Mouse (Mus musculus) limb, embryonic 11.5 days (tissue): ENCODE results near the gene Nlk. TPM values are rescaled to one million over a fixed set of nuclear protein-coding genes. Genes with fewer than 3 reads are reported as not detected.

Source experiments
- ATAC-seq: fragments of 200-750 bp; cut with Nextera tagmentation; 2 replicates; pipeline ENCODE4 v1.8.0; 2017; ENCODE audit warnings: low read depth; ENCODE audit not compliant: insufficient number of reproducible peaks, low FRiP score, low TSS enrichment
- DNase-seq: peaks from one replicate; pipeline ENCODE4 v3.0.0-alpha.2; 2015; ENCODE audit warnings: low spot score
- H3K27ac ChIP-seq: fragments of 300-500 bp; sonication (generic); replicated peaks from 2 replicates; pipeline ENCODE4 v1.5.1; 2014; ENCODE audit warnings: low read depth, mild to moderate bottlenecking, low read length
- H3K27me3 ChIP-seq: fragments of 300-500 bp; sonication (generic); 2 replicates; pipeline ENCODE4 v1.6.1; 2014; ENCODE audit warnings: mild to moderate bottlenecking, low read length, mixed read lengths; ENCODE audit not compliant: control insufficient read depth, insufficient read depth
- H3K36me3 ChIP-seq: fragments of 300-500 bp; sonication (generic); 2 replicates; pipeline ENCODE4 v1.6.1; 2014; ENCODE audit warnings: mild to moderate bottlenecking, low read length, moderate library complexity, mixed read lengths; ENCODE audit not compliant: control insufficient read depth, insufficient read depth
- H3K4me1 ChIP-seq: fragments of 300-500 bp; sonication (generic); 2 replicates; pipeline ENCODE4 v1.6.1; 2014; ENCODE audit warnings: low read length, mixed read lengths; ENCODE audit not compliant: control insufficient read depth, insufficient read depth
- H3K4me2 ChIP-seq: fragments of 300-500 bp; sonication (generic); 2 replicates; pipeline ENCODE4 v1.6.1; 2014; ENCODE audit warnings: low read depth, mild to moderate bottlenecking, moderate library complexity; ENCODE audit not compliant: severe bottlenecking
- H3K4me3 ChIP-seq: fragments of 300-500 bp; sonication (generic); 2 replicates; pipeline ENCODE4 v1.5.1; 2014; ENCODE audit warnings: low read depth, low read length
- H3K9ac ChIP-seq: fragments of 300-500 bp; sonication (generic); 2 replicates; pipeline ENCODE4 v1.6.1; 2014; ENCODE audit warnings: mild to moderate bottlenecking, low read length
- H3K9me3 ChIP-seq: fragments of 300-500 bp; sonication (generic); 2 replicates; pipeline ENCODE4 v1.6.1; 2016; ENCODE audit warnings: low read length; ENCODE audit not compliant: control insufficient read depth
- WGBS: fragments of 180-500 bp; shearing (Covaris S2); extraction: QIAGEN DNeasy Blood & Tissue Kit; methylation state at CpG from one replicate; pipeline ENCODE4 v1.1.7; 2014; 5-methylcytosine and 5-hydroxymethylcytosine counted together
- polyA plus RNA-seq: library from polyadenylated mRNA; unstranded; fragments of >200 nt; fragmentation: Nextera tagmentation; extraction: Ambion mirVana; gene quantifications from 2 replicates; pipeline ENCODE4 v1.2.1, GENCODE M21; 2014

The Nlk gene
- 14.2 and 14.9 TPM in 2 replicates for polyA plus RNA-seq

DNA sequence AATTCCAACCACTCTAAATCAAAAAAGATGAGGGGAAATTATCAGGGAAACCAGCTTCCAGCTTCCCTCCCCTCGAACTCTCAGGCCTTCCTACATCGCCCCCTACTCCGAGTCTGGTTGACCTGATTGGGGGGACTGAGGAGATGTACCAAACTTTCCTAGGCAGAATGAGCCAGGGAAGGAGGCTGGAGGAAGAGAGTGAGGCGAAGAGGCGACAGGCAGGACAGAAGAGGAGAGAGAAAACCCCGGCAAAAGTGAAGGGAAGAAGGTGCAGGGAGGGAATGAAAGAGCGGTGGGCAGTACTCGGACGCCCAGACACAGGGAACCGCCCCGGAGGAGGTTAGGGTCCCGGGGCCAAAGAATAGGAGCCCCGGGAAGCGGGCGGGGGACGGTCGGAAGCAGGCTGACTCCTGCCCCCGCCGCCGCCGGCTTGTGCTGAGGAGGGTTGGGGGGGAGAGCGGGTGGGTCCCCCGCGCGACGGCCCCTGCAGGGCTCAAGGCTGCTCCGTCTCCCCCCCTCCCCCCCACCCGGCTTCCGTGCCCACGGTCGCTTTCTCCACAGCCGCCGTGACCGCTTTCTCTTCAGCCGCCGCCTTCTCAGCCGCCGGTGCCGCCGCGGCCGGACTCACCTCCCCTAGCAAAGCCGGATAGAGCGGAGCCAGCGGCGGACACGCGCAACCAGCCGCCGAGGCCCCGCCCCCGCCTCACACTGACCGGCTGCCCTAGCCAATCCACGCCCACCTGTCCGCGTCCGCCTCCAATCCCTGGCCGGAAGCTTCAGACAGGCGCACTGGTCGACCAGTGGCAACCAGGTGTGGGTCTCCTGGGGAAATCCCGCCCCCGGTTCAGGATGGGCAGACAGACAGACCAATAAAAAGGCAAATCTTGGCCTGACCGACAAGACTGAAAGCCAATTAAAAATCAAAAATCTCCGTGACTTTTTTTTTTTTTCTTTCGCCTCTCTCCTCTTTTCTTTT is at the start of gene Nlk:
TSS of gene Nlk (minus strand) at position 597 of the 976 bp plus-strand sequence.
- DNase-seq, result peak; percentile 98
- Histone ChIP-seq H3K4me2 (peak within 1 kb of the TSS; percentile 43), H3K27ac (peak within 1 kb of the TSS; percentile 58; the same call in 1 of the 2 replicates), H3K36me3 (no peaks in the 10 kb centered on the region; the same call in 1 of the 2 replicates), H3K27me3 (no peaks in the 10 kb centered on the region), H3K4me3 (peak within 1 kb of the TSS; percentile 76), H3K9me3 (no peaks in the 10 kb centered on the region), H3K9ac (peak within 1 kb of the TSS; percentile 83), H3K4me1 (peaks cover 13% of the 10 kb centered on the region; the same call in 1 of the 2 replicates)
- ATAC-seq, result peak; percentile 99
- WGBS, result under 1% methylated on average over 53 of the region's 65 CpGs

DNA sequence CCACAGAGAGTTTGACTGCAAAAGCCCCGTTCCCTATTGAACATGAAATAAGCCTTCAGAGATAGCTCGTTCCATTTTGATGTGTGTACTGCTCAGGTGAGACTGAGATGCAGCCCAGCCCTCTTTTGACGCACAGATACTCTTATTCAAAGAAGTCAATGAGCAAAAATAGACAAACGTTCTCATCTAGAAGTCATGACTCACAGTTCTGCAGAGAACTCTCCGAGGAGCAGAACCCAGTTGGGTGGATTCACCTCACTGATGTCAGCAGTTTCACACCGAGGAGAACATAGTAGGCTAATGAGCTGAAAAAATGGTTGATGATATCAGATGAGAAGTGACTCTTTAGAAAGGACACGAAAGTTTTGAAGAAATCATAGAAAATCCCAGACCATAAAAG is 49.1 kb upstream of the Nlk start:
- no peaks in the 10 kb centered on the region for H3K9me3 ChIP-seq
- H3K36me3 ChIP-seq, result no peaks in the 10 kb centered on the region
- H3K4me2 ChIP-seq, result no peak overlapping the region
- 90% methylated on average over 7 of the region's 7 CpGs for WGBS
- no peak for DNase-seq
- no peak for ATAC-seq
- H3K27me3 ChIP-seq, result no peaks in the 10 kb centered on the region
- H3K4me3 ChIP-seq, result no peak overlapping the region
- no peak overlapping the region for H3K27ac ChIP-seq
- no peak overlapping the region for H3K9ac ChIP-seq
- H3K4me1 ChIP-seq, result 0 out of 2 replicates have a peak, but pooled peaks cover 3% of the 10 kb centered on the region

- Histone ChIP-seq H3K4me3 (no peak overlapping the region), H3K36me3 (no peaks in the 10 kb centered on the region), H3K4me2 (no peak overlapping the region), H3K9ac (no peak overlapping the region), H3K27me3 (no peaks in the 10 kb centered on the region), H3K9me3 (no peaks in the 10 kb centered on the region), H3K27ac (no peak overlapping the region), H3K4me1 (no peaks in the 10 kb centered on the region)
- no peak for DNase-seq
- WGBS, result 73% methylated on average over 4 of the region's 4 CpGs
- ATAC-seq, result no peak
These were observed 48.3 kb upstream of the Nlk start for GRCm38 (mm10) chr11:78745475-78745874.

- no peak overlapping the region for H3K27ac ChIP-seq
- H3K4me3 ChIP-seq, result no peak overlapping the region
- H3K36me3 ChIP-seq, result no peaks in the 10 kb centered on the region
- H3K27me3 ChIP-seq, result no peaks in the 10 kb centered on the region
- WGBS, result 77% methylated on average over 3 of the region's 3 CpGs
- H3K4me1 ChIP-seq, result no peaks in the 10 kb centered on the region
- DNase-seq (no peak), ATAC-seq (no peak)
- no peaks in the 10 kb centered on the region for H3K9me3 ChIP-seq
- no peak overlapping the region for H3K9ac ChIP-seq
- no peak overlapping the region for H3K4me2 ChIP-seq
These were observed 45.3 kb upstream of the Nlk start for GRCm38 (mm10) chr11:78742461-78742860.

DNA sequence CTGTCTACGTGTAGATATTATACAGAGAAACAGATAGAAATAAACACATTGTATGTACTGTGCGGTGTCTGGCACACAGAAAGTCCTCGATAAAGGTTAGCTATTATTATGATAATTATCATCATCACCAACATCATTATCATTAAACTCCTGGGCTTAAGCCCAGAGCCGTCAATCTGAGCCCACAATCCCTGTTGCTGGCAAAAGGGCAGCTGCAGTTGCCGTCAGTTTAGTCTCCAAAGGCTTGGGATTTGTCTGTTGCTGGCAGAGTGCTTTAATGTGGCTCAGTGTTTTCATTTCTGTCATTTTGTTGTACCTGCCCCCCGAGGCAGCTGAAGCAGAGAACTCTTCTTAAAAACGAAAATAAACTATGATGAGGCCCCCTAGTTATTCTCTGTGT is 44.8 kb upstream of the Nlk start:
- Histone ChIP-seq H3K36me3 (no peaks in the 10 kb centered on the region), H3K4me2 (no peak overlapping the region), H3K27me3 (no peaks in the 10 kb centered on the region), H3K9me3 (no peaks in the 10 kb centered on the region), H3K4me1 (no peaks in the 10 kb centered on the region), H3K4me3 (no peak overlapping the region), H3K9ac (no peak overlapping the region), H3K27ac (no peak overlapping the region)
- ATAC-seq, result no peak
- 78% methylated on average over 7 of the region's 7 CpGs for WGBS
- no peak for DNase-seq

- Histone ChIP-seq H3K9ac (no peak overlapping the region), H3K36me3 (no peaks in the 10 kb centered on the region), H3K4me2 (no peak overlapping the region), H3K27me3 (no peaks in the 10 kb centered on the region), H3K27ac (no peak overlapping the region), H3K4me1 (no peaks in the 10 kb centered on the region), H3K4me3 (no peak overlapping the region), H3K9me3 (no peaks in the 10 kb centered on the region)
- ATAC-seq, result no peak
- no peak for DNase-seq
These were observed 42.2 kb upstream of the Nlk start for GRCm38 (mm10) chr11:78739361-78739760.

- 77% methylated on average over 3 of the region's 3 CpGs for WGBS
- H3K9me3 ChIP-seq, result no peaks in the 10 kb centered on the region
- H3K9ac ChIP-seq, result no peak overlapping the region
- H3K4me3 ChIP-seq, result no peak overlapping the region
- no peak overlapping the region for H3K27ac ChIP-seq
- DNase-seq (no peak), ATAC-seq (no peak)
- H3K36me3 ChIP-seq, result no peaks in the 10 kb centered on the region
- no peaks in the 10 kb centered on the region for H3K4me1 ChIP-seq
- no peaks in the 10 kb centered on the region for H3K27me3 ChIP-seq
- H3K4me2 ChIP-seq, result no peak overlapping the region
These were observed 39.8 kb upstream of the Nlk start for GRCm38 (mm10) chr11:78736877-78737408.

GRCm38 (mm10) chr11:78735168-78735567 is 38.0 kb upstream of the Nlk start:
- WGBS, result 87% methylated on average over 1 of the region's 1 CpGs
- Histone ChIP-seq H3K27ac (no peak overlapping the region), H3K4me1 (no peaks in the 10 kb centered on the region), H3K9ac (no peak overlapping the region), H3K36me3 (no peaks in the 10 kb centered on the region), H3K9me3 (no peaks in the 10 kb centered on the region), H3K27me3 (no peaks in the 10 kb centered on the region), H3K4me3 (no peak overlapping the region), H3K4me2 (no peak overlapping the region)
- no peak for ATAC-seq
- no peak for DNase-seq
